Mouse (Mus musculus): ENCODE measurements around the gene Scyl1. TPM values are rescaled to one million over a fixed set of nuclear protein-coding genes. Genes with fewer than 3 reads are reported as not detected.

Scyl1 gene
- polyA plus RNA-seq, 1 experiment from 2014 or later: 56.4 TPM

DNA sequence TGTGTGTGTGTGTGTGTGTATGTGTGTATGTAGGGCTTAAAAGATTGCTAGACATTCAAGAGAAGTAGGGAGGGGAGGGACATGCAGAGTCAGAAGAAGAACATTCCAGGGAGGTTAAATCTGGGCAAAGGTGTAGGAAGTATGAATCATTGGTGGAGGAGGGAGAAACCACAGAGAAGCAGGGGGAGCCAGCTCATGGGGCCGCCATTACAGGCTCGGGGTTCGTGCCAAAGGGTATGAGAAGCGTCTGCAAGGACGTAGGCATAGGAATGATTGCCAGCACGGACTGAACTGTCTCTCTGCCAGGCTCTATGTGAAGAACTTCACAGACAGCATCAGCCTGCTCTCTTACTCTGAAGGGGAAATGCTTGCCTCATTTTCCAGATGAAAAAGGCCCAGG lies 21.7 kb downstream of the Scyl1 start:
- 76% methylated on average over 6 of the region's 6 CpGs for WGBS
- no peak overlapping the region for H3K9ac ChIP-seq
- no peaks in the 10 kb centered on the region for H3K36me3 ChIP-seq (ENCODE audit: poor library complexity, severe bottlenecking)
- peaks cover 87% of the 10 kb centered on the region for H3K27me3 ChIP-seq
- H3K4me1 ChIP-seq: peaks cover 33% of the 10 kb centered on the region
- no peak for ATAC-seq
- H3K4me2 ChIP-seq: no peak overlapping the region
- H3K9me3 ChIP-seq (replicated peaks): no peaks in the 10 kb centered on the region
- H3K4me3 ChIP-seq: no peak overlapping the region
- no peak overlapping the region for H3K27ac ChIP-seq

DNA sequence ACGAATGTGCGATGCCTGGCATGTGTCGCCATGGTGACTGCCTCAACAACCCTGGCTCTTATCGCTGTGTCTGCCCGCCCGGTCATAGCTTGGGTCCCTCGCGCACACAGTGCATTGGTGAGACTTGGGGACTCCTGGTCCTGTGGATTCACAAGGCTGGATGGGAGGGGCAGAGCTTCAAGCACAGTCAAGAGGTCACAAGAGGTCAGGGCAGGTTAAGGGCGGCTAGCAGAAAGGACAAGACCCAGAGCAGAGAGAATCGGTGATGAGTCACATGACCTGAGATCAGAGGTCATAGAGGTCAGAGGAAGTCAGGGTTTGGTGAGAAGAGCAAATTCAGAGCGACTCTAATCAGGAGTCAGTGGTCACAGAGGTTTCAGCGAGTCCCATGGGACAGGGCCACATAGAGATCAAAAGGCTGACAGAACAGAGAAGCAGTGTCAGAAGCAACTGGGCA lies 24.3 kb downstream of the Scyl1 start:
- H3K4me3 ChIP-seq: no peak overlapping the region
- H3K27ac ChIP-seq: no peak overlapping the region
- H3K9me3 ChIP-seq (replicated peaks): no peaks in the 10 kb centered on the region
- WGBS: 30% methylated on average over 12 of the region's 12 CpGs
- H3K36me3 ChIP-seq (ENCODE audit: poor library complexity, severe bottlenecking): no peaks in the 10 kb centered on the region
- H3K27me3 ChIP-seq: peaks cover 88% of the 10 kb centered on the region
- H3K4me2 ChIP-seq: peak overlapping the region; percentile 58; the same call in 1 of the 2 replicates
- H3K4me1 ChIP-seq: peaks cover 51% of the 10 kb centered on the region
- no peak for ATAC-seq
- H3K9ac ChIP-seq: no peak overlapping the region

DNA sequence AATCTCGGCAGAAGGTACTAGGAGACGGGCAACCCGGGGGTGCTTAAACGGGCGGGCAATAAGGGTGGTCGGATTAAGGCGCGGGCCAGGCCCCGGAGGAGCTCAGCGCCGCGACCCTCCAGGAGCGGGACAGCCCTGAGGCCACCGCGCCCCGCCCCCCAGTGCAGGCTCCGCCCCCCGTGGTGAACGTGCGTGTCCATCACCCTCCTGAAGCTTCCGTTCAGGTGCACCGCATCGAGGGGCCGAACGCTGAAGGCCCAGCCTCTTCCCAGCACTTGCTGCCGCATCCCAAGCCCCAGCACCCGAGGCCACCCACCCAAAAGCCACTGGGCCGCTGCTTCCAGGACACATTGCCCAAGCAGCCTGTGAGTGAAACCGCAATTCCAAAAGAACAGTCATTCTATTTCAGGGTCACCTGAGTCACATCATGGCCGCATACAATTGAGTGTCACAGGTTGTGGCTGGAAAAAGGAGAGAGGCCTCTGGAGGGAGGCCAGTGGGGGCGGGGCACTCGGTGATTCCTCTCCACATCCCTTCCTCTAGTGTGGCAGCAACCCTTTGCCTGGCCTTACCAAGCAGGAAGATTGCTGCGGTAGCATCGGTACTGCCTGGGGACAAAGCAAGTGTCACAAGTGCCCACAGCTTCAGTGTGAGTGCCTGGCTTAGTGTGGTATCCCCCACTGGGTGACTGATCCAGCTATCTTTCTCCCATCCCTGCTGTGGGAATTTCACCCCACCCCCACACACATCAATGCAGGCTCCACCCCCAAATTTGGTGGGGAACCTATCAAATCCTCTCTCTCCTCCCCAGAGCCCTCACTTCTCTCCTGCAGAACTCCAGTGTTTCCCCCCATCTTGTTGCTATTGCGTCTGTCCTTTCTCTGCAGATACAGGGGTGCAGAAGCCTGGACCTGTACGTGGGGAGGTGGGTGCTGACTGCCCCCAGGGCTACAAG lies 25.2 kb downstream of the Scyl1 start:
- Histone ChIP-seq H3K9me3 (replicated peaks) (no peaks in the 10 kb centered on the region), H3K4me2 (peak overlapping the region; percentile 58), H3K36me3 (ENCODE audit: poor library complexity, severe bottlenecking) (no peaks in the 10 kb centered on the region), H3K27ac (no peak overlapping the region), H3K4me1 (peaks cover 50% of the 10 kb centered on the region), H3K27me3 (peaks cover 79% of the 10 kb centered on the region), H3K9ac (peak overlapping the region; percentile 27), H3K4me3 (peak overlapping the region; percentile 27)
- 0 out of 2 replicates have a peak, but pooled peaks have one; percentile 17 for ATAC-seq
- WGBS: 2% methylated on average over 34 of the region's 36 CpGs

DNA sequence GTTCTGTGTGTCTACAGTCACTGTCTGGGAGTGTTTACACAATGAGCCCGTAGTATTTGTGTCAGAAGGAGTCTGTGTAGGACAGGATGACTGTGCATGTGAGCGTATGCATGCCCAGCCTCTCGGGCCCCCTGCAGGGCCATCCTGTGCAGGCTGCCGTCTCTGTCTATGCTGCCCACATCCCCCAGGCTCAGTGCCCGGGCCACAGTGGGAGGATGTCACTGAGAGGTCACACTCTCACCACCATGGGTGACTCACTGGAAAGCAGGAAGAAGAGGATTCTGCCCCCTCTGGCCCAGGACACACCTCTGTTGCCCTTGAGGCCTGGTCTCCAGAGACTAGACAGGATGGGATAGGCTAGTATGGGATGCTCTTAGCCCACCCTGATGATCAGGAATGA lies 27.6 kb downstream of the Scyl1 start:
- peaks cover 59% of the 10 kb centered on the region for H3K4me1 ChIP-seq
- H3K9me3 ChIP-seq (replicated peaks): no peaks in the 10 kb centered on the region
- H3K4me2 ChIP-seq: peak overlapping the region; percentile 95
- no peaks in the 10 kb centered on the region for H3K36me3 ChIP-seq (ENCODE audit: poor library complexity, severe bottlenecking)
- no peak overlapping the region for H3K9ac ChIP-seq
- H3K27me3 ChIP-seq: peaks cover 58% of the 10 kb centered on the region
- no peak overlapping the region for H3K4me3 ChIP-seq
- 53% methylated on average over 5 of the region's 5 CpGs for WGBS
- H3K27ac ChIP-seq: no peak overlapping the region
- no peak for ATAC-seq

DNA sequence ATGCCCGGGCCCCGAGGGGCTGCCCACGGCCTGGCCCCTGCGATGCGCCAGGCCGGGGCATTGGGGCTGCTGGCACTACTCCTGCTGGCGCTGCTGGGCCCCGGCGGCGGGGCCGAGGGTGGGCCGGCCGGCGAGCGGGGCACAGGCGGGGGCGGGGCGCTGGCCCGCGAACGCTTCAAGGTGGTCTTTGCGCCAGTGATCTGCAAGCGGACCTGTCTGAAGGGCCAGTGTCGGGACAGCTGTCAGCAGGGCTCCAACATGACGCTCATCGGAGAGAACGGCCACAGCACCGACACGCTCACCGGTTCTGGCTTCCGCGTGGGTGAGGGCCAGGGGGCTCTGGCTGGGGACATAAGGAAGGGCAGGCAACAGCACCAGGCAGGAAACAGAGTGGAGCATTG lies 29.0 kb downstream of the Scyl1 start:
- Histone ChIP-seq H3K27ac (peak overlapping the region; percentile 87), H3K4me2 (peak overlapping the region; percentile 95), H3K36me3 (ENCODE audit: poor library complexity, severe bottlenecking) (no peaks in the 10 kb centered on the region), H3K9ac (peak overlapping the region; percentile 86), H3K27me3 (peaks cover 53% of the 10 kb centered on the region), H3K9me3 (replicated peaks) (no peaks in the 10 kb centered on the region), H3K4me1 (peaks cover 59% of the 10 kb centered on the region), H3K4me3 (peak overlapping the region; percentile 61)
- ATAC-seq: peak; percentile 41
- WGBS: under 1% methylated on average over 32 of the region's 32 CpGs

DNA sequence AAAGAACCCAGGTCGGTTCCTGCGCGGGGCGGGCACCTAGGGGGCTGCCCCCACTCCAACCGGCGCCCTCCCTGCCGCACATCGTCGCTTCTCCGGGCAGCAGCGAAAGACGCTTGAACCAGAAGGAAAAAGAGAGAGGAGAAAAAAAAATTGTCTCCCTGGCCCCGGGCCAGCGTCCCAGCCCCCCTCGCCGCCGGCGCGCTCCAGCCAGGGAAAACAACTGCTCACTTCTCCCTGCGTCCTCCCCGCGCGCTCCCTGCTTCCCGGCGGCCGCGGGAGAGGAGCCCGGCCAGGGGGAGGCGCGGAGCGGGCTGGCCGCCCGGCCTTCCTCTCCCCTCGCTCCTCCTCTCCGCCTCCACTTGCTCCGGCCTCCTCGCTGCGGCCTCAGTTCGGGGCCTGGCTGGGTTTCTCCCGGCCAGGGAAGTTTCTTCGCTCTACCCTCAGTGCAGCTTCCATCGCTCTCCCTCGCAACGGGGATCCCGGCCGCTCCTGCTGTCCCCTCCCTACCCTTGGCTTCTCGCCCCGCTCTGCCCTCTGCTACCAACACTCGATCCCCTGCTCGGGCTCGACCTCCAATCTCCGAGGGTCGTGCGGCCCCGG lies 29.5 kb downstream of the Scyl1 start:
- WGBS: under 1% methylated on average over 40 of the region's 55 CpGs
- peak; percentile 75 for ATAC-seq

DNA sequence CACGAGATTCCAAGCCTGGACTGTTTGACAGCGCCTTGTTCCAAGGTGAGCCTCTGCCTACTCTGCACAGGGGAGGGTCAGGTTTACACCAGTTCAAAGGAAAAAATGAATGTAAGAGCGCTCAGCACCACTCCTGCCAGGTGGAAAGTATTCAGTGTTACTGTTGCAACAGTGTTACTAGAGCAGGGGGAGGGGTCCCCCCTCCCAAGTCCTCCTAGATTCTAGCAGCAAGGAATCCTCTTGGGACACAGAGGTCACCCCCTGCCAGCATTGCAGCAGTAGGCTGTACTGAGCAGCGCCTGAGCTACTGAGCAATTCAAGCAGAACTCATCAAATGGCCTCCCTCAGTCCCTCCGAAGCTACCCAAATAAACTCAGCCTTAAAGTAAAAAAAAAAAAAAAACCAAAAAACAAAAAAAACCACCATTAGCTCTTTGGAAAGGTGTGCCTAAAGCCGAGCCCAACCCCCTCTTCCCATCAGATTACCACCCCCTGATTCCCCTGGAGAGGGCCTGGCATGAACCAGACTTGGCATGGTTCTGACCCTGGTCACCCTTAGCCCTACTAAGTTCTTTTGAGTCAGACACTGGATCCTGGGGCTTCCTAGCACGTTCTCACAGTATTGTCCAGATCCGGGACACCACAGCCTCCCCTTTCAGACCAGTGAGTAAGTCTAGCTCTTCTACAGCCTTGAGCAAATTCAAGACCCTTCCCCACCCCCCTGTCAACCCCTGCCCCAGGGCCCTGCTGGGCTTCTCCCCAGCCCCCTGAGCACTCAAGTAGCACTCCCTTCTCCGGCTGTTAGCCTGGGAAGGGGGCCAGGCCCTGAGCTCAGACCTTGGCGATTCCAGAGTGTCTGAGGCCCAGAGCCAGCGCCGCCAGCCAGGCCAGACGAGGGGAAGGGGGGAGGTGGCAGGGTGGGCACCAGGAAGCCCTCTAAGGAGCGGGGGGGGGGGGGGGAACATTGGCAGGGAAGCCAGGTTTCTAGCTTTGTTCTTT lies 30.6 kb downstream of the Scyl1 start, which contains the start of gene Ltbp3:
Gene Ltbp3 (plus strand): TSS at position 585 of the 998 bp plus-strand sequence.
- Histone ChIP-seq H3K4me2 (peak within 1 kb of the TSS; percentile 95), H3K27ac (peak within 1 kb of the TSS; percentile 87), H3K4me1 (peaks cover 44% of the 10 kb centered on the region), H3K9me3 (replicated peaks) (no peaks in the 10 kb centered on the region), H3K9ac (peak within 1 kb of the TSS; percentile 86), H3K36me3 (ENCODE audit: poor library complexity, severe bottlenecking) (no peaks in the 10 kb centered on the region), H3K27me3 (peaks cover 52% of the 10 kb centered on the region), H3K4me3 (peak within 1 kb of the TSS; percentile 61)
- WGBS: 18% methylated on average over 10 of the region's 14 CpGs
- ATAC-seq: peak; percentile 71

More for the DNA sequence above, 29.5 kb downstream of the Scyl1 start:
- Histone ChIP-seq H3K4me2 (peak overlapping the region; percentile 95), H3K4me1 (peaks cover 55% of the 10 kb centered on the region), H3K9me3 (replicated peaks) (no peaks in the 10 kb centered on the region), H3K36me3 (ENCODE audit: poor library complexity, severe bottlenecking) (no peaks in the 10 kb centered on the region), H3K27me3 (peaks cover 51% of the 10 kb centered on the region), H3K9ac (peak overlapping the region; percentile 86), H3K4me3 (peak overlapping the region; percentile 61), H3K27ac (peak overlapping the region; percentile 87)

DNA sequence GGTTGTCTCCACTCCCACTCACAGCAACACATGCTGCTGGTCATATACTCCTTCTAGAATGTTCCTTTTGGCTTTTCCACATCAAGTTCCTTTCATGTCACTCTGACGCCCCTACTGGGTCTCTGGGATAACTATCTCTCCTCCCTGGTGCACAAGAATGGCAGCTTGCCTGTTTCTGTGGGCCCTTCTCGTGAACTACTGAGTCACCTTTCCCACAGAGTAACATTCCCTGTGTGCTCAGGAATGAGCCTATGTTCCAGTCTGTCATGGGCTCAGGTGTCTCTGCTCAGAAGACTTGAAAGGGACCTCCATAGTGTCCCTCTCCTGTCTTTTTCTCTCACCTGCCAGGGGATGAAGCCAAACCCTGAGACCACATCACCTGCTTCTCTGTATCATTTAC lies 31.8 kb downstream of the Scyl1 start:
- Histone ChIP-seq H3K9me3 (replicated peaks) (no peaks in the 10 kb centered on the region), H3K4me2 (no peak overlapping the region), H3K4me1 (peaks cover 38% of the 10 kb centered on the region), H3K27me3 (peaks cover 49% of the 10 kb centered on the region), H3K36me3 (ENCODE audit: poor library complexity, severe bottlenecking) (no peaks in the 10 kb centered on the region), H3K4me3 (no peak overlapping the region), H3K9ac (no peak overlapping the region), H3K27ac (no peak overlapping the region)
- no peak for ATAC-seq
- WGBS: 53% methylated on average over 2 of the region's 2 CpGs

DNA sequence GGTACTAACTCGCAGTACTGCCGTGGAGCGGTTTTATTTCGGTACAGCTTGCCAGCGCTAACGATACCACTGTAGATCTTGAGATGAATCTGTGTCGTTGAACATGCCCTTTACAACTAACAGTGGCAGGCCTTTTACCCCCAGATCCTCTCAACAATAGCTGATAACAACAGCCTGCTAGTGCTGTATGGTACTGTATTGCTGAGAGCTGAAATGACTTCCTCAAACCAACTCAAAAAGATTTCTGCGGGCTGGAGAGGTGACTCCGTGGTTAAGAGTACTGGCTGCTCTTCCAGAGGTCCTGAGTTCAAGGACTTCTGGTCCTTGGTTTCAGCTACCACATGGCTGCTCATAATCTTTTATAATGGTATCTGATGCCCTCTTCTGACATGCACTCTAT lies 36.9 kb downstream of the Scyl1 start:
- WGBS: 83% methylated on average over 9 of the region's 9 CpGs

DNA sequence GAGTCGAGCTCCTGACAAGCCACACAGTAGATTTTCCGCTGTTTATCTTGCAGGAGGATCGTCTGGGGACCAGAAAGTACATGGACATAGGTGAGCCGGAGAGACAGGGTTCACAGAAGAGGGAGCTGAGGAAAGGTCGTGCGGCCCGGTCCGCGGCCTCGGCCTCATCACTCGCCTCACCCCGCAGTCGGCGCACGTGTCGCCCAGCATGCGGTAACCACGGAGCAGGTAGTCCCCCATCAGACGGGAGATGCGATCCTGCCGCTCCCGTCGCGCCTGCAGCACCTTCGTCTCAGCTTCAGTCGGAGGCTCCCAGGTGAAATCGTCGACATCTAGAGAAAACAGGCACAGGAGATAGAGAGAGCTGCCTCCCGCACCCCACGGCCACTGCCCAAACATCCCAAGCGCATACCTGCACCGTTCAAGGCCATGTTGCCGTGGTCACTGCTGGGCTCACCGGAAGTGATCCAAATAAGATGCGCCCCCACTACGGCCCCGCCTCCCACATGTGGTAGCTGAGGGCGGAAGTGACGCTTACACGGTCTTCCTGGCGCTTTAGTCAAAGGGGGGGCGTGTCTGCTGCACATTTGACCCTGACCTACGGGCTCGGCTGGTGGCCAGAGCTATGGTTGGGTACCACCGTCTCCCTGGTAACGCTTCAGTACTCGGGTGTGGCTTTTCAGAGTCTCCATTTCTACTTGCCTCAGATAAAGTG lies 39.8 kb downstream of the Scyl1 start:
- WGBS: under 1% methylated on average over 47 of the region's 47 CpGs
- H3K4me2 ChIP-seq: peak overlapping the region; percentile 99
- peaks cover 16% of the 10 kb centered on the region; the same call in 1 of the 2 replicates for H3K27me3 ChIP-seq
- no peaks in the 10 kb centered on the region for H3K36me3 ChIP-seq (ENCODE audit: poor library complexity, severe bottlenecking)
- peak overlapping the region; percentile 97 for H3K4me3 ChIP-seq
- no peak overlapping the region for H3K27ac ChIP-seq
- peak; percentile 87 for ATAC-seq
- no peaks in the 10 kb centered on the region for H3K9me3 ChIP-seq (replicated peaks)
- H3K4me1 ChIP-seq: peaks cover 47% of the 10 kb centered on the region
- H3K9ac ChIP-seq: peak overlapping the region; percentile 82

More for the DNA sequence above, 36.9 kb downstream of the Scyl1 start:
- no peak for ATAC-seq
- H3K27me3 ChIP-seq: peaks cover 27% of the 10 kb centered on the region
- no peak overlapping the region for H3K27ac ChIP-seq
- H3K36me3 ChIP-seq (ENCODE audit: poor library complexity, severe bottlenecking): no peaks in the 10 kb centered on the region
- peaks cover 24% of the 10 kb centered on the region for H3K4me1 ChIP-seq
- no peak overlapping the region for H3K9ac ChIP-seq
- H3K4me2 ChIP-seq: no peak overlapping the region
- no peaks in the 10 kb centered on the region for H3K9me3 ChIP-seq (replicated peaks)
- H3K4me3 ChIP-seq: no peak overlapping the region

All from forebrain, embryonic 13.5 days (tissue).